Mouse (Mus musculus): Measurements from ENCODE around the gene Nemf. TPM values are rescaled to one million over a fixed set of nuclear protein-coding genes. Genes with fewer than 3 reads are reported as not detected.

Gene Nemf
- 66.8 and 69.9 TPM in 2 replicates for polyA plus RNA-seq (2015; fragmentation: Nextera tagmentation; extraction: Ambion mirVana)

DNA sequence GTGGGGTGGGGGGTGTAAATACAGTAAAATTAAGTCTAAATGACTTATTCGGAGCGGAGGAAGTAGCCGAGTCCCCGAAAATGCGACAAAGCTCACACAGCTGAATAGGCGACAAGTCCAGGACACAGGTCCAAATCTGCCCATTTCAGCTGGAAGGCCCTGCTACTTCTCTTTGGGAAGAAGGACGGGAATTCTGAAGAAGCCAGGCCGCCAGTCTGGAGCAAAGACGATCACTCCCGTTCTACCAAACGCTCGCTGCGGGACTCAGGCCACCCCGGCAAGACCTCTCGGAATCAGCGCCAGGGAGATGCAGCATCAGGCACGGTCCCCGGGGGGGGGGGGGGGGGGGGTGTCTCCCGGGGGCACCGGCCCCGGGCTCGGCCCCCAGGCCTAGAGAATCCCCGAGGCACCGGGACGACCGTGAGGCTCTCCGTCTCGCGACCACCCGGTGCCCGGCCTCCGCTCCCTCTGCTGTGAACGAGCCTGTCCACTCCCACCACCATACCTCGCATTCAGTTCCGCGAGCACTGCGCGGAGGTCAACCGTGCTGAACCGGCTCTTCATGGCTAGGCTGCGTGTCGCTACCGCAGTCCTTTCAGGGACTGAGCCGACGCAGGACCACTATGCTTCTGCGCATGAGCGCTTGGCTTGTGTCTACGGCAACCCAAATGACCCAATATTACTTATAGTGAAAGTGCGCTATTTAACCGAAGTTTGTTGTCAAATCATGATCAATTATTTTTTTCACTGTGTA lies at the start of gene Nemf:
Gene Nemf, minus strand, starts transcription at position 620 of the 754 bp plus-strand sequence.
- ATAC-seq (replicated peaks; ENCODE audit: low FRiP score, low read depth) (peak; percentile 38), DNase-seq (ENCODE audit: low spot score) (peak; percentile 91)
- Histone ChIP-seq H3K9ac (ENCODE audit: low read depth, low read length) (peak within 1 kb of the TSS; percentile 86), H3K4me1 (replicated peaks; ENCODE audit: insufficient read depth, low read length) (no peaks in the 10 kb centered on the region), H3K27ac (peak within 1 kb of the TSS; percentile 75), H3K36me3 (ENCODE audit: insufficient read depth, low read length) (peaks cover 5% of the 10 kb centered on the region; the same call in 1 of the 2 replicates), H3K27me3 (ENCODE audit: insufficient read depth, low read length) (no peaks in the 10 kb centered on the region), H3K4me3 (replicated peaks; ENCODE audit: low read depth, low read length) (peak within 1 kb of the TSS; percentile 69), H3K9me3 (replicated peaks; ENCODE audit: low read length) (no peaks in the 10 kb centered on the region), H3K4me2 (ENCODE audit: low read length) (peak within 1 kb of the TSS; percentile 83)
- under 1% methylated on average over 43 of the region's 50 CpGs for WGBS
- no peak for TF ChIP-seq CTCF (IDR thresholded peaks at IDR 0.05; ENCODE audit: low read depth)

DNA sequence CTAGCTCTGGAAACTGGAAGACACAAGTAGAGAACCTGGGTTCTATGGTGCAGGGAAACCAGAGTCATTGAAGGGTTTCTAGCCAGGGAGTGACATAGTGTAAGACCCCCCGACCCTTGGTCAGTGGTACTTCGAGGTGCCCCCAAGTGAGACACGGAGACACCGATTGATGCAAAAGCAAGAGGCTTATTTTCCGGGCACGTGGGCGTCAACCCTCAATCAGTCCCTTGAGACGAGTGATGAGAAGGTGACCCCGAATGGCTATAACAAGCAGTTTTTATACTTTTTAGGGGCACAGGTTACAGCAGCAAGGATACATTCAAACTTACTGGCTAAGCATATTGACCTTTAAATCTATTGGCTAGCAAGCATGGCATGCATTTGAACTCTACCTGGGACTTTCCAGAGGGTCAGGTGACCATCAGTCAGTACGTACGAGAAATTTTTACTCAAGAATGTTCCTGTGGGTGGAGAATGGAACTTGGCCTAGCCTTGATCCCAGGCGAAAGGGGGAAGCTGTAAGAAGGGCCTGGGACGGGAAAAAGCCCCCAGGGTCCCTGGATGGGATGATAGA lies 45.7 kb upstream of the Nemf start:
- no peak for ATAC-seq (replicated peaks; ENCODE audit: low FRiP score, low read depth)
- TF ChIP-seq CTCF (IDR thresholded peaks at IDR 0.05; ENCODE audit: low read depth), result no peak
- WGBS, result 82% methylated on average over 13 of the region's 13 CpGs

DNA sequence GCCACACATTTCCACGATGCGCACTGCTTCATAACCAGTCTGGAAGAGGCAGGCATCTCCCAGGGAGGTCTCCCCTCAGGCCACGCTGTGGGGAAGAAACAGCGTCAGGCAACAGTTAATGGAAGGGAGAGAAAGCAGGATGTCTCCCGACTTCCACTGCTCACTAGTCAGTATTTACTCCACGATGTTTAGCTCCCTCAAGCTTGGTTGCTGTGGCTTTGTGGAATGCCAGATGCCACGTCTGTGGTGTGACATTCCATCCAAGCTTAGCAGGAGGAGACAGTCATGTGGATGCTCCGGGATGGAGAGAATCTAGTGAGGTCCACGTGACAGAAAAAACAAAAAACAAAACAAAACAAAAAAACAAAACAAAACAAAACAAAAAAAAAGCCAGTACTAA lies 45.1 kb upstream of the Nemf start:
- no peaks in the 10 kb centered on the region for H3K4me1 ChIP-seq (replicated peaks; ENCODE audit: insufficient read depth, low read length)
- 62% methylated on average over 9 of the region's 9 CpGs for WGBS
- no peak overlapping the region for H3K27ac ChIP-seq
- TF ChIP-seq CTCF (IDR thresholded peaks at IDR 0.05; ENCODE audit: low read depth), result no peak
- no peak overlapping the region for H3K4me3 ChIP-seq (replicated peaks; ENCODE audit: low read depth, low read length)
- H3K36me3 ChIP-seq (ENCODE audit: insufficient read depth, low read length), result no peaks in the 10 kb centered on the region
- no peak overlapping the region for H3K9ac ChIP-seq (ENCODE audit: low read depth, low read length)
- DNase-seq (ENCODE audit: low spot score) (no peak), ATAC-seq (replicated peaks; ENCODE audit: low FRiP score, low read depth) (no peak)
- no peaks in the 10 kb centered on the region for H3K27me3 ChIP-seq (ENCODE audit: insufficient read depth, low read length)
- no peaks in the 10 kb centered on the region for H3K9me3 ChIP-seq (replicated peaks; ENCODE audit: low read length)
- H3K4me2 ChIP-seq (ENCODE audit: low read length), result no peak overlapping the region

More for the DNA sequence above, 45.7 kb upstream of the Nemf start:
- no peaks in the 10 kb centered on the region for H3K9me3 ChIP-seq (replicated peaks; ENCODE audit: low read length)
- H3K27ac ChIP-seq, result no peak overlapping the region
- H3K4me1 ChIP-seq (replicated peaks; ENCODE audit: insufficient read depth, low read length), result no peaks in the 10 kb centered on the region
- H3K27me3 ChIP-seq (ENCODE audit: insufficient read depth, low read length), result no peaks in the 10 kb centered on the region
- H3K36me3 ChIP-seq (ENCODE audit: insufficient read depth, low read length), result no peaks in the 10 kb centered on the region
- H3K9ac ChIP-seq (ENCODE audit: low read depth, low read length), result no peak overlapping the region
- DNase-seq (ENCODE audit: low spot score), result no peak
- no peak overlapping the region for H3K4me2 ChIP-seq (ENCODE audit: low read length)
- no peak overlapping the region for H3K4me3 ChIP-seq (replicated peaks; ENCODE audit: low read depth, low read length)

DNA sequence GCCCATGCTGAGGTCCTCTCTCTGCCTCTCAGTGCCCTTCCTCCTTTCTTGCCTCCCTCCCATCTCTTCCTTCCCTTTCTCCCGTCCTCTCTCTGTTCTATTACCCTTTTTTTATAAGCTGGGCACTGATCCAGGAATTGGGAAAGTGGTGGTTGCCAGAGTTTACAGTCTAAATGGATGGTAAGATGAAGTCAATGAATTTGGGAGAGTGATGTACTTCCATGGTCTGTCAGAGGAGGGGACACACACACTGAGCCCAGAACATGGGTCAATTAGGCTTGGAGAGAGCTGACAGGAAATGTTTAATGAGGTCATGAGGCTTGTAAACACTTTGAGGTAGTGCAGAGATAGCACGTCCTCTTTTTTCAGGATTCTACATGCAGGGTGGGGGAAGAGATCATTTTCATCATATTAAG lies 43.9 kb upstream of the Nemf start:
- H3K9me3 ChIP-seq (replicated peaks; ENCODE audit: low read length), result no peaks in the 10 kb centered on the region
- H3K36me3 ChIP-seq (ENCODE audit: insufficient read depth, low read length), result no peaks in the 10 kb centered on the region
- 9% methylated on average over 2 of the region's 2 CpGs for WGBS
- no peaks in the 10 kb centered on the region for H3K27me3 ChIP-seq (ENCODE audit: insufficient read depth, low read length)
- no peak overlapping the region for H3K9ac ChIP-seq (ENCODE audit: low read depth, low read length)
- ATAC-seq (replicated peaks; ENCODE audit: low FRiP score, low read depth) (no peak), DNase-seq (ENCODE audit: low spot score) (no peak)
- H3K4me2 ChIP-seq (ENCODE audit: low read length), result no peak overlapping the region
- H3K27ac ChIP-seq, result no peak overlapping the region
- H3K4me1 ChIP-seq (replicated peaks; ENCODE audit: insufficient read depth, low read length), result no peaks in the 10 kb centered on the region
- peak; percentile 17; the same call in 1 of the 2 replicates for TF ChIP-seq CTCF (IDR thresholded peaks at IDR 0.05; ENCODE audit: low read depth)
- H3K4me3 ChIP-seq (replicated peaks; ENCODE audit: low read depth, low read length), result no peak overlapping the region

DNA sequence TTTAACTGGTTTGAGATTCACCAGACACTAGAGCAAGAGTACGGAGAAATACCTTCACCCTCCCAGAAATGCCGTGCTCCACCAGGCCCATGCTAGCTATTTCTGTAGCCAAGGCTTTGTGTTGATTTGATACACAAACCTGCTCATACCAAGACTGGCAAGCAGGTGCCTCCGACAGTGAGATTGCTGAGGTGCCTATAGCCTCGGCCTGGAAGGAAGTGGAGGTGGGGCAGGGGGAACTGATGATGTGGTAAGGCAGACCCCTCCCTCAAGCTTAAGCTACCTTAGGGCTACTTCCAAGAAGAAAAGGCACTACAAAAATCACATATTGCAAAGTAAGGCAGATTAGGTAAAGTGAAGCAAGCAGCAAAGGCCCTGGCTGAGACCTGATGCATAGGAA lies 43.4 kb upstream of the Nemf start:
- WGBS, result 80% methylated on average over 4 of the region's 4 CpGs

DNA sequence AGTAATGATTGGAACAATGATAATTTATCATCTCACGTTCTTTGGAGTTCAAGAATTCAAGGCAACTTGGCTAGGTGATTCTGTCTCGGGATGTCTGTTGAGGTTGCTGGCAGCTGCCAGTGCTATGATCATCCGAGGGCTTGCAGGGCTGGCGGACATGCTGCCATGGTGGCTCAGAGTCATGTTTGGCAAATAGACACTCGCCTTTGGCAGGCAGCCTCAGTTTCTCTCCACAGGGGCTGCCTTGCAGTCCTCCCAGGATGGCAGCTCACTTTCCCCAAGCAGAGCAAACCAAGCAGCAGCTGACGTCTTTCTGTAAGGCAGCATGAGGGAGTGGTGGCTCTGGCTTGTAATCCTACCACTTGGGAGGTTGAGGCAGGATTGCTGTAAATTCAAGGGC lies 37.5 kb upstream of the Nemf start:
- Histone ChIP-seq H3K9me3 (replicated peaks; ENCODE audit: low read length) (no peaks in the 10 kb centered on the region), H3K9ac (ENCODE audit: low read depth, low read length) (no peak overlapping the region), H3K4me2 (ENCODE audit: low read length) (no peak overlapping the region), H3K4me1 (replicated peaks; ENCODE audit: insufficient read depth, low read length) (no peaks in the 10 kb centered on the region), H3K36me3 (ENCODE audit: insufficient read depth, low read length) (no peaks in the 10 kb centered on the region), H3K4me3 (replicated peaks; ENCODE audit: low read depth, low read length) (no peak overlapping the region), H3K27me3 (ENCODE audit: insufficient read depth, low read length) (no peaks in the 10 kb centered on the region), H3K27ac (no peak overlapping the region)
- 74% methylated on average over 6 of the region's 6 CpGs for WGBS
- no peak for ATAC-seq (replicated peaks; ENCODE audit: low FRiP score, low read depth)
- TF ChIP-seq CTCF (IDR thresholded peaks at IDR 0.05; ENCODE audit: low read depth), result no peak
- no peak for DNase-seq (ENCODE audit: low spot score)

More for the DNA sequence above, 43.4 kb upstream of the Nemf start:
- TF ChIP-seq CTCF (IDR thresholded peaks at IDR 0.05; ENCODE audit: low read depth), result no peak
- Histone ChIP-seq H3K4me3 (replicated peaks; ENCODE audit: low read depth, low read length) (no peak overlapping the region), H3K4me1 (replicated peaks; ENCODE audit: insufficient read depth, low read length) (no peaks in the 10 kb centered on the region), H3K4me2 (ENCODE audit: low read length) (no peak overlapping the region), H3K27ac (no peak overlapping the region), H3K9me3 (replicated peaks; ENCODE audit: low read length) (no peaks in the 10 kb centered on the region), H3K36me3 (ENCODE audit: insufficient read depth, low read length) (no peaks in the 10 kb centered on the region), H3K9ac (ENCODE audit: low read depth, low read length) (no peak overlapping the region), H3K27me3 (ENCODE audit: insufficient read depth, low read length) (no peaks in the 10 kb centered on the region)
- no peak for ATAC-seq (replicated peaks; ENCODE audit: low FRiP score, low read depth)
- DNase-seq (ENCODE audit: low spot score), result no peak

Data from kidney, postnatal 0 days (tissue).